Mouse (Mus musculus) embryonic facial prominence, embryonic 15.5 days (tissue): ENCODE results near the gene Hist1h3g. TPM values are rescaled to one million over a fixed set of nuclear protein-coding genes. Genes with fewer than 3 reads are reported as not detected.
A peak's percentile ranks its signal among the peaks of the same experiment; 100 is the strongest.

Experiments
- ATAC-seq: fragments of 200-750 bp; cut with Nextera tagmentation; 2 replicates; pipeline ENCODE4 v1.8.0; 2017; ENCODE audit warnings: low read depth, moderate TSS enrichment; ENCODE audit not compliant: insufficient number of reproducible peaks, low FRiP score, low TSS enrichment
- H3K27ac ChIP-seq: fragments of 300-500 bp; sonication (generic); replicated peaks from 2 replicates; pipeline ENCODE4 v1.5.1; 2015; ENCODE audit warnings: mild to moderate bottlenecking, inconsistent platforms
- H3K27me3 ChIP-seq: fragments of 300-500 bp; sonication (generic); 2 replicates; pipeline ENCODE4 v1.6.1; 2015; ENCODE audit warnings: inconsistent platforms
- H3K36me3 ChIP-seq: fragments of 300-500 bp; sonication (generic); 2 replicates; pipeline ENCODE4 v1.6.1; 2015; ENCODE audit warnings: mild to moderate bottlenecking, inconsistent platforms
- H3K4me1 ChIP-seq: fragments of 300-500 bp; sonication (generic); 2 replicates; pipeline ENCODE4 v1.6.1; 2015; ENCODE audit warnings: inconsistent platforms
- H3K4me2 ChIP-seq: fragments of 300-500 bp; sonication (generic); replicated peaks from 2 replicates; pipeline ENCODE4 v1.6.1; 2015; ENCODE audit warnings: mild to moderate bottlenecking, inconsistent platforms
- H3K4me3 ChIP-seq: fragments of 300-500 bp; sonication (generic); replicated peaks from 2 replicates; pipeline ENCODE4 v1.5.1; 2015; ENCODE audit warnings: mild to moderate bottlenecking, inconsistent platforms
- H3K9ac ChIP-seq: fragments of 300-500 bp; sonication (generic); 2 replicates; pipeline ENCODE4 v1.6.1; 2015; ENCODE audit warnings: inconsistent platforms
- H3K9me3 ChIP-seq: fragments of 300-500 bp; sonication (generic); replicated peaks from 2 replicates; pipeline ENCODE4 v1.6.1; 2016; ENCODE audit warnings: inconsistent platforms
- WGBS: fragments of 180-500 bp; shearing (Covaris S2); methylation state at CpG from one replicate; pipeline ENCODE4 v1.1.7; 2015; 5-methylcytosine and 5-hydroxymethylcytosine counted together
- polyA plus RNA-seq: library from polyadenylated mRNA; unstranded; fragments of >200 nt; fragmentation: Nextera tagmentation; extraction: Ambion mirVana; gene quantifications from 2 replicates; pipeline ENCODE4 v1.2.1, GENCODE M21; 2015

The Hist1h3g gene
- polyA plus RNA-seq, 1 experiment from 2014 or later = 5.3 TPM

GRCm38 (mm10) chr13:23501511-23501910 is 33.7 kb upstream of the Hist1h3g start:
- Histone ChIP-seq H3K4me3 (no peak overlapping the region), H3K4me2 (peak overlapping the region; percentile 9), H3K27ac (no peak overlapping the region), H3K4me1 (peaks cover 26% of the 10 kb centered on the region; the same call in 1 of the 2 replicates), H3K36me3 (no peaks in the 10 kb centered on the region), H3K27me3 (no peaks in the 10 kb centered on the region), H3K9me3 (no peaks in the 10 kb centered on the region), H3K9ac (no peak overlapping the region)
- ATAC-seq = no peak
- WGBS = 19% methylated on average over 5 of the region's 5 CpGs

DNA sequence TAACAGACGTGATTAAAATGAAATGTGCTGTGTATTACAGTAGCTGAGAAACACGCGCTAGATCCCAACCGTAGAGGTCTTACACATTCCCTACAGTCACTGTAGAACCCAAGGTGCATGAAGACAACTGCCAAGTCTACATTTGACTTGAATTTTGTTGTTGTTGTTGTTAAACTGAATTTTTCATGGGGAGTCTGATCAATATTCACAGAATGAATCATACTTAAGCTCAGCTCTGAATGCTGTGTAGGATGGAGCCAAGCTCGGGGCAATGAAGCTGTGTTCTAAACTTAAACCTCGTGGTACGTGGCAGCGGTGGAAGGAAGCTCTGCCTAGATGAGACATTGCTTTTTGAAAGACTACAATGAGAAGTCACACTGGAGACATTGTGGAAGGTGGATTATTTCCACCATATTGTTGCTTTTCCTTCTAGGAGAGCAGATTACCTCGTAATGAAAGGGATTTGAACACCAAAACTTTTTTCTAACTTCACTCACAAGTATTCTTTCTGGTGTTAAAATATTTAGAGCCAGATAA is 33.1 kb upstream of the Hist1h3g start:
- no peak overlapping the region for H3K4me3 ChIP-seq
- no peak for ATAC-seq

GRCm38 (mm10) chr13:23502916-23503315 is 32.3 kb upstream of the Hist1h3g start:
- H3K9me3 ChIP-seq = no peaks in the 10 kb centered on the region
- 29% methylated on average over 4 of the region's 4 CpGs for WGBS
- H3K27ac ChIP-seq = no peak overlapping the region
- peaks cover 29% of the 10 kb centered on the region; the same call in 1 of the 2 replicates for H3K4me1 ChIP-seq
- no peak overlapping the region for H3K9ac ChIP-seq
- H3K36me3 ChIP-seq = no peaks in the 10 kb centered on the region
- H3K27me3 ChIP-seq = no peaks in the 10 kb centered on the region
- H3K4me3 ChIP-seq = no peak overlapping the region
- ATAC-seq = no peak
- H3K4me2 ChIP-seq = no peak overlapping the region

More for the DNA sequence above, 33.1 kb upstream of the Hist1h3g start:
- H3K9me3 ChIP-seq = no peaks in the 10 kb centered on the region
- H3K27ac ChIP-seq = no peak overlapping the region
- no peaks in the 10 kb centered on the region for H3K27me3 ChIP-seq
- H3K4me2 ChIP-seq = peak overlapping the region; percentile 9
- H3K4me1 ChIP-seq = peaks cover 26% of the 10 kb centered on the region; the same call in 1 of the 2 replicates
- 29% methylated on average over 9 of the region's 9 CpGs for WGBS
- no peaks in the 10 kb centered on the region for H3K36me3 ChIP-seq
- H3K9ac ChIP-seq = no peak overlapping the region

DNA sequence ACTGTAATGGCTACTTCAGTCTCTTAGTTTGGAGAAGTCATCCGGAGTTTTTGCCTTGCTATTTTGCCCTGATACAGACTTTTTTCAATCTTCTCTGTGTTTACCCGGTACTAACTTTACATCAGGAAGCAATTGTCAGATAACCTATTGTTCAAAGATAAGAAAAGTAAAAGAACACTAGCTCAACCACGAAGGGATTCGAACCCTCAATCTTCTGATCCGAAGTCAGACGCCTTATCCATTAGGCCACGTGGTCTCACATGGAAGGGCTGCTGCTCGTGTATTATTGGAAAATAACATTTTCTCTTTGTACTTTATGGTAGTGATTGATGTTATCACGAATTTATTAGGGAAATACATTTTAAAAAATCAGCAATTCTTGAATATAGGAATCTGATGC is 31.4 kb upstream of the Hist1h3g start:
- Histone ChIP-seq H3K36me3 (no peaks in the 10 kb centered on the region), H3K4me3 (no peak overlapping the region), H3K27ac (no peak overlapping the region), H3K4me2 (peak overlapping the region; percentile 19; the same call in 1 of the 2 replicates), H3K9ac (no peak overlapping the region), H3K27me3 (no peaks in the 10 kb centered on the region), H3K9me3 (no peaks in the 10 kb centered on the region), H3K4me1 (peaks cover 22% of the 10 kb centered on the region; the same call in 1 of the 2 replicates)
- ATAC-seq = no peak
- WGBS = 2% methylated on average over 9 of the region's 9 CpGs

DNA sequence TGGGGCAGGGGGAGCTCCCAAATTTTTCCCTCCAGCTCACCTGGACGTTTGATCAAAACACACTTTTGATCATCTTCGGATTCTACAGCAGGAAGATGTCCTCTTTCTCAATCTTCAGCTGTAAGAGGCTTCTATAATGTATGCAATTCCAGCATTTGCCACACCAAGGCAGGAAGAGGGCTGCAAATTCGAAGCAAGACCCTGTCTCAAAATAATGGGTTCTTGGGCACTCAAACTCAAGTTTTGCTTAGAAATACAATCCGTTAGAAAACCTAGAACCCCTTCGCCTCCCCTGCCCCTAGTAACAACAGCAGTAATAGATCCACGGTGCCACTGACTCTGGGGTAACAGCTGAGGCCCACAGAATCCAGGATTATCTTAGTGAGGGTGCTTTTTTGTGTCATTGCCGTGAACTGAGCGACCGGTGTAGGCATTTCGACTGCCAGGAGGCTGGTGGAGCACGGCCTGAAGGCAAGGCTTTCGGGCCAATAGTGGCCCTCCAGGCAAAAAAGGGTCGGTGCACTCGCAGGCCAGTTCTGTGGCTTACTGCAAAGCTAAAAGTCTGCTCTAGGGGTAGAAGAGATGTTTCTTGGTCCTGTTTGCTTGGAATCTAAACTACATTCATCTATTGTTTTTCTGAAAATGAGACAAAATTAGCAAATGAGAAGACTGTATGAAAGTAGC is 29.4 kb upstream of the Hist1h3g start:
- Histone ChIP-seq H3K9me3 (no peaks in the 10 kb centered on the region), H3K27ac (no peak overlapping the region), H3K4me1 (peaks cover 17% of the 10 kb centered on the region; the same call in 1 of the 2 replicates), H3K4me3 (peak overlapping the region; percentile 26), H3K36me3 (no peaks in the 10 kb centered on the region), H3K27me3 (no peaks in the 10 kb centered on the region), H3K9ac (no peak overlapping the region), H3K4me2 (peak overlapping the region; percentile 48)
- 11% methylated on average over 14 of the region's 14 CpGs for WGBS
- ATAC-seq = no peak

DNA sequence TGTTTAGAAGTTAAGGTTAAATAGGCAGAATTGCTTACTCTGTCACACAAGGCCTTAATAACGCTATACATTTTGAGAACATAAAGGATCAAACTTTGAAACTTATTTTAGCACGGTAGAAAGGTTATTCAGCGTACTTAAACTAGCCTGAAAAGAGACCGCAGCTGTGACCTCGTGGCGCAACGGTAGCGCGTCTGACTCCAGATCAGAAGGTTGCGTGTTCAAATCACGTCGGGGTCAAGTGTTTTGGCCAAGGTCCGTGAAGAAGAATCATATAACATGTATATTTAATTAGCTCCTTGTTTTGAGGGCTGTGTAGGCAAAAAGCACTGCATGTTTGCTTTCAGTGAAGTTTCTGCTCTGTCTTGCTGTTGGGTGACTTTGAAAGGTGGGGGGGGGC is 28.9 kb upstream of the Hist1h3g start:
- 10% methylated on average over 13 of the region's 13 CpGs for WGBS
- ATAC-seq = no peak
- H3K4me1 ChIP-seq = peaks cover 17% of the 10 kb centered on the region; the same call in 1 of the 2 replicates
- no peaks in the 10 kb centered on the region for H3K27me3 ChIP-seq
- peak overlapping the region; percentile 48 for H3K4me2 ChIP-seq
- H3K36me3 ChIP-seq = no peaks in the 10 kb centered on the region
- H3K27ac ChIP-seq = no peak overlapping the region
- no peaks in the 10 kb centered on the region for H3K9me3 ChIP-seq
- peak overlapping the region; percentile 26 for H3K4me3 ChIP-seq
- no peak overlapping the region for H3K9ac ChIP-seq

DNA sequence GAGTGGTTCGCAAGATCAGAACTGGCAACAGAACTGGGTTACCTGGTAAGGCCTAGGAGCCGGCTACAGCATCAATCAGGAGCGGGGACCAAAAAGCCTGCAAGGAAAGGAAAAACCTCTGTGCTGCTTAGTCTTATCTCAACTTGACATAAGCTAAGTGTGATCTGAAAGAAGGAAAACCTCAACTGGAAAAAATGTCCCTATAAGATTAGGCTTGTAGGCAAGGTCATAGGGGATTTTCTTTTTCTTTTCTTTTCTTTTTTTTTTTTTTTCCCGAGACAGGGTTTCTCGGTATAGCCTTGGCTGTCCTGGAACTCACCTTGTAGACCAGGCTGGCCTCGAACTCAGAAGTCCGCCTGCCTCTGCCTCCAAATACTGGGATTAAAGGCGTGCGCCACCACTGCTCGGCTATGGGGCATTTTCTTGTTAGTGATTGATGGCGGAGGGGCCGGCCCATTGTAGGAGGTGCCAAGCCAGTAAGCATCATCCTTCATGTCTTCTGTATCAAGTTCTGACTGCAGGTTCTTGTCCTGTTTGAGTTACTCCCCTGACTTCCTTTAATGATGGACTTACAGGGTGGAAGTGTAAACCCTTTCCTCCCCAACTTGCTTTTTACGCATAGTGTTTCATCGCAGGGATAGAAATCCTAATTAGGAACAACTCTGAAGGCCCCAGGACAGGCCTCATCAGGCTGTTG is 28.3 kb upstream of the Hist1h3g start:
- Histone ChIP-seq H3K4me1 (peaks cover 17% of the 10 kb centered on the region; the same call in 1 of the 2 replicates), H3K36me3 (no peaks in the 10 kb centered on the region), H3K4me2 (peak overlapping the region; percentile 15; the same call in 1 of the 2 replicates), H3K9me3 (no peaks in the 10 kb centered on the region), H3K27ac (no peak overlapping the region), H3K4me3 (no peak overlapping the region), H3K9ac (no peak overlapping the region), H3K27me3 (no peaks in the 10 kb centered on the region)
- ATAC-seq = no peak
- WGBS = 30% methylated on average over 14 of the region's 14 CpGs

GRCm38 (mm10) chr13:23510127-23510526 is 25.1 kb upstream of the Hist1h3g start:
- Histone ChIP-seq H3K9me3 (no peaks in the 10 kb centered on the region), H3K4me1 (peaks cover 12% of the 10 kb centered on the region; the same call in 1 of the 2 replicates), H3K36me3 (no peaks in the 10 kb centered on the region), H3K9ac (no peak overlapping the region), H3K4me3 (no peak overlapping the region), H3K27me3 (no peaks in the 10 kb centered on the region), H3K27ac (no peak overlapping the region), H3K4me2 (no peak overlapping the region)
- ATAC-seq = no peak
- WGBS = 30% methylated on average over 1 of the region's 1 CpGs

DNA sequence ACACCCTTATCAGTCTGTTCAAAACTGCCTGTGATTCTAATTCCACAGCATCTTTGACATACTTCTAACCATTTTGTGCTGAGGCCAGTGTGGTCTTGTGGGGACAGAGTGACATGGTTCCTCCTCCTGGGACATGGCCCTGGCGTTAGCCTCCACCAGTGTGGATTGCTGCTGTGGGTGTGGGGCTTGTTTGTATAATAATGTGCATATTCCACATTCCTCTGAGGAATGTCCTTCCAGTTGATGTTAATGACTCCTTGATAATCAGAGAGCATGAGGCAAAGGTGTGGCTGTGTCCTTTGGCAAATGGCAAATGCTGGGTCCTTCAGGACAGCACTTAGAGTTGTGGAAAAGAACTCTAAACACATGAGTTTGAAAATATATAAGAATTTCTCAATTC is 21.7 kb upstream of the Hist1h3g start:
- H3K9ac ChIP-seq = no peak overlapping the region
- H3K4me3 ChIP-seq = no peak overlapping the region
- H3K27ac ChIP-seq = no peak overlapping the region
- no peaks in the 10 kb centered on the region for H3K9me3 ChIP-seq
- WGBS = 81% methylated on average over 1 of the region's 1 CpGs
- H3K4me1 ChIP-seq = 0 out of 2 replicates have a peak, but pooled peaks cover 5% of the 10 kb centered on the region
- H3K4me2 ChIP-seq = no peak overlapping the region
- no peaks in the 10 kb centered on the region for H3K36me3 ChIP-seq
- H3K27me3 ChIP-seq = no peaks in the 10 kb centered on the region
- no peak for ATAC-seq

DNA sequence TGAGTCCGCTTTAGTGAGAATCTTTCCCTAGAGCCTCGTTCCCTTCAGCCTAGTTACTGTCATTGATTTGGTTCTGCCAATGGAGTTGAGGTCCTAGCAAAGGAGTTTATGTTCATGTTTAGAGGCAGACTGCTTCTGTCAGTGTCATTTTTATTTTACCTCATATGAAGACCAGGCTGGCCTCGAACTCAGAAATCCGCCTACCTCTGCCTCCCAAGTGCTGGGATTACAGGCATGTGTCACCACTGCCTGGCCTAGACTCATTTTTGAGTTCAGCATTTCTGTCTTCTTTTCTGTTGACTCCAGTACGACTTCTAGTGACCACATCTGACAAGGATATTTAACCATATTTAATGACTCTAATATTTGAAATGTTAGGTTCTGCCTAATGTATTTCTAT is 19.9 kb upstream of the Hist1h3g start:
- Histone ChIP-seq H3K4me2 (no peak overlapping the region), H3K36me3 (no peaks in the 10 kb centered on the region), H3K9ac (no peak overlapping the region), H3K4me3 (no peak overlapping the region), H3K27ac (no peak overlapping the region), H3K4me1 (0 out of 2 replicates have a peak, but pooled peaks cover 5% of the 10 kb centered on the region), H3K9me3 (no peaks in the 10 kb centered on the region), H3K27me3 (no peaks in the 10 kb centered on the region)
- no peak for ATAC-seq
- 70% methylated on average over 5 of the region's 5 CpGs for WGBS

- 49% methylated on average over 15 of the region's 15 CpGs for WGBS
- Histone ChIP-seq H3K4me1 (0 out of 2 replicates have a peak, but pooled peaks cover 5% of the 10 kb centered on the region), H3K4me3 (peak overlapping the region; percentile 58), H3K9me3 (no peaks in the 10 kb centered on the region), H3K27ac (no peak overlapping the region), H3K9ac (no peak overlapping the region), H3K4me2 (peak overlapping the region; percentile 45), H3K27me3 (no peaks in the 10 kb centered on the region), H3K36me3 (no peaks in the 10 kb centered on the region)
- no peak for ATAC-seq
Observed at GRCm38 (mm10) chr13:23515826-23516620, 19.2 kb upstream of the Hist1h3g start.
